Mouse (Mus musculus) gastrocnemius, postnatal 25 days (tissue): ENCODE results near the gene Dennd1b. TPM values are rescaled to one million over a fixed set of nuclear protein-coding genes. Genes with fewer than 3 reads are reported as not detected.

Source experiments
- DNase-seq: peaks from one replicate; pipeline ENCODE4 v3.0.0; 2022
- total RNA-seq, 2 experiments: library from RNA; stranded (reverse); gene quantifications; 1 replicate in 1 of 2; 2 replicates in 1 of 2; pipeline ENCODE4 v1.2.3; 2021

Gene Dennd1b
- total RNA-seq, 2 experiments from 2014 or later: 16.3 to 17.3 TPM

- DNase-seq: no peak
Measured at GRCm38 (mm10) chr1:139192635-139193034, 229.4 kb downstream of the Dennd1b start.

DNA sequence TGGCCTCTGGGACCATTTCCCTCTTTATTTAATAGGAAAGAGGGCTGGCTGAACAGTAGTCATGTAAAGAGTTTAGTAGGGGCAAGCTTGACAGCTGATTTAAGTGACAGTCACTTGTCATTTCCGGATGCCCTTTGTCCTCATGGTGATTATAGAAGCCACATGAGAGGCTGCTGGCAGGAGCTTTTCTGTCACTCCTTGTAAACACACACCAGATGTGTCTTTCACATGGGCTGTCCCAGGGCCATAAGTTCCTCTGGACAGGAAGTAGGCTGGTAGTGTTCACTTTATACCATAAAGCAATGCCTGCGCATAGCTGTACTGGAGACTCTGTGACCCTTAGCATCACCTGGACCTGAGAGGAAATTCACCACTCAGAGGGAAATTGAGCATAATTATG, 230.8 kb downstream of the Dennd1b start:
- no peak for DNase-seq

- no peak for DNase-seq
Measured at GRCm38 (mm10) chr1:139194428-139195028, 231.3 kb downstream of the Dennd1b start.

- no peak for DNase-seq
Measured at GRCm38 (mm10) chr1:139203026-139203425, 239.8 kb downstream of the Dennd1b start.

DNA sequence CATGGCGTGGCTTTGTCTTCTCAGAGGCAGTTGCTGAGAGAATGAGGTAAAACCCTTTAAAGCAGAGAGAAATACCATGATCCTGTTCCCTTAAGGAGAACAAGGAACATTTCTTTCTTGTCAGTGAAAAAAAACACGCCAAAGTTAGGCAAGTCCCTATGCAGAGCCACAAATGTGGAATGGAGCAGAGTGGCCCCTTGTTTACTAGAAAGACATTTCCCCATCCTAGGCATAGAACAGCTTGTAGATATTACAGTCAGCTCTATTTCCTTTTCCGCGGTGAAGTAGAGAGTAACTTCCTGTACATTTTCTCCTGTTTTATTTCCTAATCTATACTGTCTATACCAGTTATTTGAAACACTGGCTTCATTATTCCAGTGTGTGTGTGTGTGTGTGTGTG, 243.0 kb downstream of the Dennd1b start:
- DNase-seq: no peak

DNA sequence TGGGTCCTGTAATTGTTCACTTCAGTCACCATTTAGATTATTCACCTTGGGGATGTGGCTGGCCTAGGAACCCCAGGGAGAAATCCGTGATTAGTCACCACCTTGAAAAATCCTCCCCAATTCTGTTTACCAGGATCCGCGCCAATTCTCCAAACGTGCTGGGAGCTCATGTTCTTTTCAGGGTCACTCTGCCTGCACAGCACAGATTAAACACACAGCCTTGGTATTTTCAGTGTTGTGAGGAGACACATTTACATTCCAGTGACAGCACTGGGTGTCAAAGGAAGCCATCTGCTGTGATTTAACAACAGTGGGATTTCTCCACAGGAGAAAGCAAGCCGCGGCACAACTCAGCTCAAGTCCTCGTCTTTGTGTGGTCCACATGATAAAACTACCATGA, 246.6 kb downstream of the Dennd1b start:
- no peak for DNase-seq

DNA sequence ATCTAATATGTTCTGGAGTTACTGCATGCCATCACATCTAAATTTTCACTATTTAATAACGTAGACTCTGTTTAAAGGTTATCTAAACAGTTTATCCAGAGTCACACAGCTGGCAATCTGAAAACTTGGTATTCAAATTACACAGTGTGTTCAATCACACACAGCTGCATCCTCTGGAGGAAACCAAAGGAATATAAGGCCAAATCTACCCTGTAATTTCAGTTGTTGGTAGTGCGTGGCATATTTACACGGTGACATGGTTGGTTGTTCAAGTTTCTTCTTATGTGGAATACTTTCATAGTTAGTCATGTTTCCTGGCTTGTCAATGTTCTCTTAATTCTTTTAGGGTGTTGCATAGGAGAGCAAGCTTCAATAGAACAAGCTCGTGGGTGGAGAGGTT, 247.3 kb downstream of the Dennd1b start:
- no peak for DNase-seq

DNA sequence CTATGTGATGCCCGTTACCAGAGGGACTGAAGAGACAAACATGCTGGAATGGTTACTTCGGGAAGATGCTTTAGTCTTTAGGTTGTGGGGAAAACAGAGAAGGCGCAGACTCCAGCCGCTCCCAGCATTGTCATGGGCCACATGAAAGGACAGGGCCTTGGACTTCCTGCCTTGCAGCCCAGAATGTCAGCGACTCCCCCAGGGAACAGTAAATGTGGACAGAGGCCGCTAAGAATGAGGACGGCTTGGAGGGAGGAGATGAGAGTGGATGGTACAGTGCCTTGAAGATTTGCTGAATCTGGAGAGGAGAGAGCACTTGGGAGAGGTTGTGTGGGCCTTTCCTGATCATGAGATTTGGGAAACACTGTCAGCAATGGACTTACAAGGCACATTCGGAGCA, 252.1 kb downstream of the Dennd1b start:
- DNase-seq: no peak

DNA sequence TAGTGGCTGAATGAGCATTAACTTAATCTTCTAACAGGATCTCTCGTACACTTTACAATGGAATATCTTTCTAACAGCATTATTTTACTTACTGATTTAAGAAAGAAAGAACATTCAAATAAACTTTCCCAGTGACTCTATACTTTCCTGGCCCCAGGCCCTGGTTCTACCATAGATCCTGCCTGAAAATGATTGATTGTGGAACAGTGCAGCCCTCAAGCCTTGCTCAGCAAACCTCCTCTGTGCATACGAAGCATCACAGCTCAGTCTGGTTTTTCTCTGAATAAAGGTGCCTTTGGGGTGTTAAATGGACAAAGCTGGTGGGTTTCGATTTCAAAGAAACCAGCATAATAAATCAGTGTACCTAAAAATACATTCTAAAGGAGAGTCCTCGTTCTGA, 260.6 kb downstream of the Dennd1b start:
- no peak for DNase-seq

GRCm38 (mm10) chr1:139224309-139224949, 261.2 kb downstream of the Dennd1b start:
- no peak for DNase-seq

Other genes with a start within 250 kb of the Dennd1b start
- not detected for gene Lhx9, start 114.9 kb upstream of the Dennd1b start, total RNA-seq
- gene 2310009B15Rik, start 106.6 kb upstream of the Dennd1b start, total RNA-seq: 10 to 100 TPM; 11.5 to 12.8 TPM